Mouse (Mus musculus) brain, embryonic 14.5 days (tissue): Measurements from ENCODE around the gene Dpp6.

Experiments
- CTCF ChIP-seq: fragments of 200-500 bp; IDR thresholded peaks from 2 replicates; pipeline ENCODE4 v1.5.1; 2012; ENCODE audit warnings: inconsistent platforms, mild to moderate bottlenecking, moderate library complexity, borderline replicate concordance; ENCODE audit not compliant: insufficient read depth, insufficient read length; ENCODE audit errors: extremely low read depth
- POLR2A ChIP-seq: fragments of 200-500 bp; IDR thresholded peaks from 2 replicates; pipeline ENCODE4 v1.6.1; 2012; ENCODE audit warnings: mild to moderate bottlenecking, inconsistent platforms, borderline replicate concordance; ENCODE audit not compliant: poor library complexity, insufficient read depth, insufficient read length, severe bottlenecking; ENCODE audit errors: extremely low read depth

- TF ChIP-seq CTCF (no peak), POLR2A (no peak)
These were observed 902.3 kb downstream of the Dpp6 start for GRCm38 (mm10) chr5:27719311-27719710.
